Mouse (Mus musculus) heart, postnatal 0 days (tissue): ENCODE measurements at regions not wholly inside any gene's neighbourhood (a gene's known extent, or its start where the extent isn't known, plus 50 kb on each side); places are given as distances from the start of the nearest gene placed in this dataset.

Source experiments
- CTCF ChIP-seq: IDR thresholded peaks from 2 replicates; pipeline ENCODE4 v1.5.1; 2016; ENCODE audit warnings: antibody characterized with exemption, control low read depth, low read depth
- EP300 ChIP-seq: IDR thresholded peaks from 2 replicates; pipeline ENCODE4 v1.6.1; 2016; ENCODE audit warnings: antibody characterized with exemption, low read depth

GRCm38 (mm10) chr12:110044721-110045120 is 234.1 kb upstream of the Dio3 start:
- TF ChIP-seq CTCF: no peak
- TF ChIP-seq EP300: no peak
